Mouse (Mus musculus): ENCODE results near the gene Cbx7.

GRCm38 (mm10) chr15:79928736-79929135 lies 42.2 kb downstream of the Cbx7 start:
- TF ChIP-seq CTCF (conservative IDR thresholded peaks at IDR 0.05; ENCODE audit: insufficient read depth, insufficient read length, low read depth, low read length) (no peak), POLR2A (IDR thresholded peaks at IDR 0.05; ENCODE audit: low read depth, low read length) (no peak)

All from kidney, adult 2 months (tissue).